Mouse (Mus musculus) midbrain, postnatal 0 days (tissue): ENCODE results near the gene Cenpf. TPM values are rescaled to one million over a fixed set of nuclear protein-coding genes. Genes with fewer than 3 reads are reported as not detected.

Experiments
- ATAC-seq: fragments of 200-750 bp; cut with Nextera tagmentation; 2 replicates; pipeline ENCODE4 v1.8.0; 2017; ENCODE audit warnings: moderate number of reproducible peaks, mild to moderate bottlenecking, moderate TSS enrichment, moderate library complexity; ENCODE audit not compliant: low FRiP score
- DNase-seq: peaks from one replicate; pipeline ENCODE4 v3.0.0-alpha.2; 2015; ENCODE audit warnings: low spot score
- H3K27ac ChIP-seq: fragments of 300-500 bp; sonication (generic); 2 replicates; pipeline ENCODE4 v1.5.1; 2014; ENCODE audit warnings: low read depth, mild to moderate bottlenecking, low read length, mixed read lengths
- H3K27me3 ChIP-seq: fragments of 300-500 bp; sonication (generic); 2 replicates; pipeline ENCODE4 v1.6.1; 2014; ENCODE audit warnings: low read length, control low read depth, mixed read lengths; ENCODE audit not compliant: insufficient read depth
- H3K36me3 ChIP-seq: fragments of 300-500 bp; sonication (generic); 2 replicates; pipeline ENCODE4 v1.6.1; 2014; ENCODE audit warnings: low read length, control low read depth, mixed read lengths; ENCODE audit not compliant: insufficient read depth
- H3K4me1 ChIP-seq: fragments of 300-500 bp; sonication (generic); 2 replicates; pipeline ENCODE4 v1.6.1; 2014; ENCODE audit warnings: mild to moderate bottlenecking, control low read depth, antibody characterized with exemption, low read length, mixed read lengths; ENCODE audit not compliant: insufficient read depth
- H3K4me2 ChIP-seq: fragments of 300-500 bp; sonication (generic); 2 replicates; pipeline ENCODE4 v1.6.1; 2014; ENCODE audit warnings: low read depth, mild to moderate bottlenecking, low read length, mixed read lengths; ENCODE audit not compliant: poor library complexity, severe bottlenecking
- H3K4me3 ChIP-seq: fragments of 300-500 bp; sonication (generic); 2 replicates; pipeline ENCODE4 v1.5.1; 2014; ENCODE audit warnings: low read depth, mild to moderate bottlenecking, low read length, moderate library complexity
- H3K9ac ChIP-seq: fragments of 300-500 bp; sonication (generic); replicated peaks from 2 replicates; pipeline ENCODE4 v1.6.1; 2014; ENCODE audit warnings: mild to moderate bottlenecking, low read length, moderate library complexity, mixed read lengths; ENCODE audit not compliant: poor library complexity, severe bottlenecking
- H3K9me3 ChIP-seq: fragments of 300-500 bp; sonication (generic); 2 replicates; pipeline ENCODE4 v1.6.1; 2016; ENCODE audit warnings: low read length, control low read depth
- CTCF ChIP-seq: IDR thresholded peaks from 2 replicates; pipeline ENCODE4 v1.5.1; 2016; ENCODE audit warnings: antibody characterized with exemption, mild to moderate bottlenecking
- WGBS: fragments of 180-500 bp; shearing (Covaris S2); extraction: QIAGEN DNeasy Blood & Tissue Kit; methylation state at CpG from one replicate; pipeline ENCODE4 v1.1.7; 2014; 5-methylcytosine and 5-hydroxymethylcytosine counted together
- polyA plus RNA-seq: library from polyadenylated mRNA; unstranded; fragments of >200 nt; fragmentation: Nextera tagmentation; extraction: Ambion mirVana; gene quantifications from 2 replicates; pipeline ENCODE4 v1.2.1, GENCODE M21; 2015
- total RNA-seq: library from RNA; depleted of rRNA; stranded (reverse); fragments of >200 nt; gene quantifications from 2 replicates; pipeline ENCODE4 v1.2.3, GENCODE M21; 2014

The Cenpf gene
- total and polyA plus RNA-seq, 2 experiments from 2014 or later, result 3.0 to 6.8 TPM

DNA sequence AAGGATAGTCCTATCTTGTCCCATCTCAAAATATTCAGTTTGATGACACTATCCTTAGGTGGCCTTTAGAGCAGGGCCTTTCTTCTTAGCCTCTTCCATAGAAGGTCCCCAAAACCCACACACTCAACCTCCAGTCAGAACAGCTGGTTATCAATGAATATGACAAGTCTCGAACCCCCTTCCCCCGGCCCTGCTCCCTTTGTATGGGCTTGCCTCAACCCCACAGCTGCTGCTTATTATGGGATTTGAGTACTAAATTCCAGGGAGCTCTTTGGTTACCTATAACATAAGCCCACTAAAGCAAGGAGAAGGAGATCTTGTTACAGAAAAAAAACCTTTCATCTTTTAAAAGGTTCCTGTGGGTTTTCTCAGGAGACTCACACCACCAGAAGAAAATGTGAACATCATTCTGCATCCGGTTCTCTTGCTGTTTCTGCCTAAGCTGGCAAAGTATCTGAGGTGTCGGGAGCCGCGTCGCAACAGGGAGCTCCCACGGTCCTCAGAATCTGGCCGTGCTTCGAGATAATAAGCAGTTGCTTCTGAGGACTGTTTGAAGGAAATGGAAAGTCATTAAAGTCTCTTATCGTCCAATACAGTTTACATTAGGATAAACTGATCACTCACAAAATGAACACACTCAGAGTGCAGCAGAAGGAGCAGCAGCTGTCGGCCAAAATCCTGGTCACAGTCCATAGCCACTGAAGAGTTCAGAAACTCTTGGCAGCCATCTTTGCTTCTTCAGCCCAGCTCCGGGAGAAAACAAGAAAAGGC, 68.7 kb downstream of the Cenpf start:
- no peaks in the 10 kb centered on the region for H3K36me3 ChIP-seq
- 65% methylated on average over 13 of the region's 13 CpGs for WGBS
- peak; percentile 50 for DNase-seq

GRCm38 (mm10) chr1:189617381-189617780, 70.5 kb downstream of the Cenpf start:
- no peak for ATAC-seq
- no peak for DNase-seq

More for the DNA sequence above, 68.7 kb downstream of the Cenpf start:
- H3K27me3 ChIP-seq, result no peaks in the 10 kb centered on the region
- no peak overlapping the region for H3K4me2 ChIP-seq
- no peak overlapping the region for H3K9ac ChIP-seq
- H3K4me3 ChIP-seq, result no peak overlapping the region
- TF ChIP-seq CTCF, result no peak
- H3K27ac ChIP-seq, result no peak overlapping the region
- H3K9me3 ChIP-seq, result no peaks in the 10 kb centered on the region
- no peaks in the 10 kb centered on the region for H3K4me1 ChIP-seq
- ATAC-seq, result no peak

DNA sequence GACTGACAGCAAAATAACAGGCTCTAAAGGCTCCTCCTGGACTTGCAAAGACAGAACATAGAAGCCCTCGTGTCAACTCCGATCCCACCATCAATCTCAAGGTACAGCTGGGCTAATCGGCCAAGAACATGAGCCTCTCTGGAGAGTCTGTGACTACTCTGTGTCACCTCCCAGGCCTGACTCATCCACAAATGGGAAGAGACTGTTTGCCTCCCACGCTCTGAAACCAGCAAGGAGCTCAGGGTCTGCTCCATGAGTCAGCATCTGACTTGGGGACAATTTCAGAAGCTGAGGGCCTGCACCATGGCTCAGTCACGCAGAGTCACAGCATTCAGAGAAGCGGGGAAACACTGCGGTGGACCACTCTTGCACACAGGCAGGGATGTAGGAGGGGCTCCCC, 72.6 kb downstream of the Cenpf start:
- WGBS, result 89% methylated on average over 7 of the region's 7 CpGs
- ATAC-seq (no peak), DNase-seq (no peak)
- H3K27ac ChIP-seq, result no peak overlapping the region
- no peaks in the 10 kb centered on the region for H3K27me3 ChIP-seq
- no peaks in the 10 kb centered on the region for H3K9me3 ChIP-seq
- H3K9ac ChIP-seq, result no peak overlapping the region
- H3K36me3 ChIP-seq, result no peaks in the 10 kb centered on the region
- no peak for TF ChIP-seq CTCF
- H3K4me2 ChIP-seq, result no peak overlapping the region
- no peak overlapping the region for H3K4me3 ChIP-seq
- H3K4me1 ChIP-seq, result 0 out of 2 replicates have a peak, but pooled peaks cover 4% of the 10 kb centered on the region

More at GRCm38 (mm10) chr1:189617381-189617780, 70.5 kb downstream of the Cenpf start:
- Histone ChIP-seq H3K9ac (no peak overlapping the region), H3K27ac (no peak overlapping the region), H3K4me2 (no peak overlapping the region), H3K36me3 (no peaks in the 10 kb centered on the region), H3K27me3 (no peaks in the 10 kb centered on the region), H3K4me1 (no peaks in the 10 kb centered on the region), H3K9me3 (no peaks in the 10 kb centered on the region), H3K4me3 (no peak overlapping the region)
- WGBS, result 88% methylated on average over 5 of the region's 5 CpGs
- no peak for TF ChIP-seq CTCF

GRCm38 (mm10) chr1:189613076-189613475, 74.8 kb downstream of the Cenpf start:
- no peak for DNase-seq
- H3K9me3 ChIP-seq, result no peaks in the 10 kb centered on the region
- 0 out of 2 replicates have a peak, but pooled peaks cover 5% of the 10 kb centered on the region for H3K4me1 ChIP-seq
- TF ChIP-seq CTCF, result no peak
- no peak overlapping the region for H3K27ac ChIP-seq
- 79% methylated on average over 7 of the region's 7 CpGs for WGBS
- H3K4me2 ChIP-seq, result no peak overlapping the region
- no peaks in the 10 kb centered on the region for H3K36me3 ChIP-seq
- no peaks in the 10 kb centered on the region for H3K27me3 ChIP-seq
- ATAC-seq, result no peak
- no peak overlapping the region for H3K9ac ChIP-seq
- H3K4me3 ChIP-seq, result no peak overlapping the region

DNA sequence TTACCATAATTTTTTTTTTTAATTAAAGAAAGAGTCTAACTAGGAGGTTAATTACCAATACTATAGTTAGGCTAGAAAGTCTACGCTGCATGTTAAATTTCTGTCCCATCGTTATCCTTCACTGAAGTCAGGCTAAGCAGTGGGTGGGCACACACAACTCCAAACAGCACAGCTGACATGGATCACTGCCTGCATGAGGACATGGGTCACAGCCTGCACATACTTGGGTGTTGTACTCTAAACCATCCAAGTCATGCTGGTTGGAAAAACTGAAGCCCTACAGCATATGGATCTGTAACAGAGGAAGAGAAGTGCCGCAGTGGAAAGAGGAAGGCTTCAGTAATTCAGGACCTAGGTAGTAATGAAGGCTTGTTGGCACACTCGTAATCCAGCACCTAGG, 76.1 kb downstream of the Cenpf start:
- no peak for ATAC-seq
- Histone ChIP-seq H3K4me3 (no peak overlapping the region), H3K27ac (no peak overlapping the region), H3K9ac (no peak overlapping the region), H3K4me2 (no peak overlapping the region), H3K9me3 (no peaks in the 10 kb centered on the region), H3K27me3 (no peaks in the 10 kb centered on the region), H3K36me3 (no peaks in the 10 kb centered on the region), H3K4me1 (0 out of 2 replicates have a peak, but pooled peaks cover 5% of the 10 kb centered on the region)
- 72% methylated on average over 4 of the region's 4 CpGs for WGBS
- DNase-seq, result no peak
- TF ChIP-seq CTCF, result no peak

GRCm38 (mm10) chr1:189608640-189609039, 79.2 kb downstream of the Cenpf start:
- H3K4me2 ChIP-seq, result no peak overlapping the region
- H3K27ac ChIP-seq, result no peak overlapping the region
- H3K27me3 ChIP-seq, result no peaks in the 10 kb centered on the region
- 35% methylated on average over 5 of the region's 5 CpGs for WGBS
- no peak for TF ChIP-seq CTCF
- H3K9me3 ChIP-seq, result no peaks in the 10 kb centered on the region
- H3K4me1 ChIP-seq, result 0 out of 2 replicates have a peak, but pooled peaks cover 5% of the 10 kb centered on the region
- H3K36me3 ChIP-seq, result no peaks in the 10 kb centered on the region
- H3K9ac ChIP-seq, result no peak overlapping the region
- ATAC-seq, result no peak
- no peak for DNase-seq
- H3K4me3 ChIP-seq, result no peak overlapping the region
